Mouse (Mus musculus) layer of hippocampus, adult 18-20 months (tissue): Measurements from ENCODE around the gene Ints11. TPM values are rescaled to one million over a fixed set of nuclear protein-coding genes. Genes with fewer than 3 reads are reported as not detected.

ENCODE experiments used
- microRNA-seq, 2 experiments: library from miRNA; unstranded; fragments of <30 nt; microRNA quantifications; one replicate each; pipeline ENCODE4 v1.2.0; 2021
- total RNA-seq, 2 experiments: library from RNA; stranded (reverse); gene quantifications; 2 replicates each; pipeline ENCODE4 v1.2.3; 2021

Ints11 gene
- total RNA-seq, 2 experiments from 2014 or later = 29.0 to 33.8 TPM

Small RNA genes within 50 kb of the gene (microRNA-seq; reads per million reads assigned to microRNA genes)
- gene Gm22991 = 0 reads per million in 2 experiments

Other genes with a start within 250 kb of the Ints11 start
- 10 to 100 TPM; 45.3 to 47.0 TPM for gene Cdk11b, start 244.7 kb upstream of the Ints11 start, total RNA-seq
- not detected for gene Gm10563, start 224.1 kb upstream of the Ints11 start, total RNA-seq
- gene Mmp23, start 216.2 kb upstream of the Ints11 start, total RNA-seq = 1 to 10 TPM; 2.8 to 4.2 TPM
- gene Mib2, start 200.3 kb upstream of the Ints11 start, total RNA-seq = 100 to 1,000 TPM; 106 to 112 TPM
- gene Fndc10, start 175.2 kb upstream of the Ints11 start, total RNA-seq = 10 to 100 TPM; 23.3 to 23.5 TPM
- gene Ssu72, start 164.7 kb upstream of the Ints11 start, total RNA-seq = 10 to 100 TPM; 81.4 to 89.1 TPM
- 10 to 100 TPM; 35.8 to 39.5 TPM for gene Tmem240, start 134.7 kb upstream of the Ints11 start, total RNA-seq
- 10 to 100 TPM; 50.6 to 50.9 TPM for gene Atad3a, start 108.5 kb upstream of the Ints11 start, total RNA-seq
- gene Vwa1, start 94.8 kb upstream of the Ints11 start, total RNA-seq = 10 to 100 TPM; 10.4 to 11.9 TPM
- 10 to 100 TPM; 25.6 to 30.8 TPM for gene Tmem88b, start 83.7 kb upstream of the Ints11 start, total RNA-seq
- gene Ankrd65, start 79.1 kb upstream of the Ints11 start, total RNA-seq = not detected
- gene Mrpl20, start 66.7 kb upstream of the Ints11 start, total RNA-seq = 10 to 100 TPM; 74.7 to 91.6 TPM
- gene Ccnl2, start 57.1 kb upstream of the Ints11 start, total RNA-seq = 10 to 100 TPM; 70.4 to 79.3 TPM
- gene Aurkaip1, start 38.3 kb upstream of the Ints11 start, total RNA-seq = 100 to 1,000 TPM in 1 of 2 experiments, 10 to 100 TPM in 1; 97.4 to 106 TPM
- 1 to 10 TPM; 5.6 to 6.9 TPM for gene Mxra8, start 29.9 kb upstream of the Ints11 start, total RNA-seq
- gene Dvl1, start 22.1 kb upstream of the Ints11 start, total RNA-seq = 10 to 100 TPM; 85.4 to 86.9 TPM
- gene Tas1r3, start 6.2 kb upstream of the Ints11 start, total RNA-seq = under 1 TPM; 0.30 to 0.35 TPM
- gene Cptp, start 106 bp upstream of the Ints11 start, total RNA-seq = 10 to 100 TPM; 31.9 to 33.2 TPM
- 10 to 100 TPM; 45.8 to 54.9 TPM for gene Pusl1, start 22.2 kb downstream of the Ints11 start, total RNA-seq
- 100 to 1,000 TPM; 105 to 120 TPM for gene Acap3, start 22.3 kb downstream of the Ints11 start, total RNA-seq
- gene Ube2j2, start 74.3 kb downstream of the Ints11 start, total RNA-seq = 10 to 100 TPM; 68.2 to 70.8 TPM
- 10 to 100 TPM; 15.7 to 16.8 TPM for gene C1qtnf12, start 92.8 kb downstream of the Ints11 start, total RNA-seq
- 10 to 100 TPM in 1 of 2 experiments, 1 to 10 TPM in 1; 9.3 to 10.3 TPM for gene B3galt6, start 123.1 kb downstream of the Ints11 start, total RNA-seq
- 100 to 1,000 TPM; 202 to 203 TPM for gene Sdf4, start 123.3 kb downstream of the Ints11 start, total RNA-seq
- 1 to 10 TPM in 1 of 2 experiments, under 1 TPM in 1; 0.94 to 1.4 TPM for gene Tnfrsf4, start 144.3 kb downstream of the Ints11 start, total RNA-seq
- not detected for gene Tnfrsf18, start 156.6 kb downstream of the Ints11 start, total RNA-seq
- under 1 TPM; 0.33 to 0.35 TPM for gene Ttll10, start 189.9 kb downstream of the Ints11 start, total RNA-seq
- gene 9430015G10Rik, start 240.4 kb downstream of the Ints11 start, total RNA-seq = 10 to 100 TPM; 24.9 to 27.2 TPM